Mouse (Mus musculus) CH12.LX (cell line): ENCODE data around the gene Rreb1. TPM values are rescaled to one million over a fixed set of nuclear protein-coding genes. Genes with fewer than 3 reads are reported as not detected.

ENCODE experiments used
- DNase-seq: peaks from one replicate; pipeline ENCODE4 v3.0.0-alpha.2; 2013; ENCODE audit errors: extremely low read depth
- H3K27ac ChIP-seq: 2 replicates; pipeline ENCODE4 v1.5.1; 2012; ENCODE audit warnings: low read depth, mild to moderate bottlenecking, control low read depth, moderate library complexity; ENCODE audit not compliant: insufficient read depth
- H3K27me3 ChIP-seq: replicated peaks from 2 replicates; pipeline ENCODE3; 2012; ENCODE audit warnings: inconsistent platforms
- H3K36me3 ChIP-seq, 2 experiments: replicated peaks in 1 of 2; 2 replicates each; pipeline versions ENCODE3 to v1.6.1; 2012; ENCODE audit warnings: inconsistent platforms in 1 of 2, low read length in 1 of 2, mild to moderate bottlenecking in 1 of 2, mixed read lengths in 1 of 2, moderate library complexity in 1 of 2; ENCODE audit not compliant: control insufficient read depth in 1 of 2, insufficient read depth in 1 of 2
- H3K4me1 ChIP-seq, 2 experiments: 2 replicates each; pipeline ENCODE4 v1.6.1; 2012; ENCODE audit warnings: inconsistent platforms in 1 of 2, moderate library complexity in 1 of 2; ENCODE audit not compliant: insufficient read depth in 2 of 2, control insufficient read depth in 1 of 2
- H3K4me2 ChIP-seq: 2 replicates; pipeline ENCODE4 v1.6.1; 2012; ENCODE audit warnings: low read depth, mild to moderate bottlenecking, control low read depth; ENCODE audit not compliant: poor library complexity, insufficient read depth, severe bottlenecking
- H3K4me3 ChIP-seq, 3 experiments: fragments of 150-350 bp in 1 of 3; sonication (generic) in 1 of 3; replicated peaks in 1 of 3; 2 replicates each; pipeline versions ENCODE3 to v1.5.1; 2011 to 2012; ENCODE audit warnings: low read depth in 2 of 3, low read length in 2 of 3, mild to moderate bottlenecking in 2 of 3, moderate library complexity in 2 of 3, control low read depth in 1 of 3, improper control_type of control experiment in 1 of 3, inconsistent platforms in 1 of 3, mixed read lengths in 1 of 3; ENCODE audit not compliant: poor library complexity in 1 of 3
- H3K79me2 ChIP-seq: replicated peaks from 2 replicates; pipeline ENCODE4 v1.6.1; 2012; ENCODE audit warnings: mild to moderate bottlenecking, moderate library complexity; ENCODE audit not compliant: control insufficient read depth, poor library complexity, insufficient read depth, severe bottlenecking; ENCODE audit errors: extremely low read depth
- H3K9ac ChIP-seq: 2 replicates; pipeline ENCODE4 v1.6.1; 2012; ENCODE audit warnings: low read depth, mild to moderate bottlenecking, control low read depth, moderate library complexity; ENCODE audit not compliant: insufficient read depth
- H3K9me3 ChIP-seq: replicated peaks from 2 replicates; pipeline ENCODE3; 2012; ENCODE audit warnings: low read length, inconsistent platforms, mixed read lengths
- BHLHE40 ChIP-seq: IDR thresholded peaks from 2 replicates; pipeline ENCODE4 v1.6.1; 2011; ENCODE audit warnings: mild to moderate bottlenecking, low read depth, low read length, improper control_type of control experiment
- CHD1 ChIP-seq: IDR thresholded peaks from 2 replicates; pipeline ENCODE4 v1.6.1; 2012; ENCODE audit warnings: low read depth, low read length, improper control_type of control experiment, inconsistent platforms
- CHD2 ChIP-seq: IDR thresholded peaks from 2 replicates; pipeline ENCODE4 v1.6.1; 2011; ENCODE audit warnings: low read length, improper control_type of control experiment
- CTCF ChIP-seq, 2 experiments: IDR thresholded peaks in 1 of 2; conservative IDR thresholded peaks in 1 of 2; 2 replicates each; pipeline ENCODE4 v1.5.1; 2011 to 2012; ENCODE audit warnings: low read depth in 2 of 2, low read length in 2 of 2, improper control_type of control experiment in 1 of 2, inconsistent platforms in 1 of 2, mild to moderate bottlenecking in 1 of 2, moderate library complexity in 1 of 2
- ELF1 ChIP-seq: IDR thresholded peaks from 2 replicates; pipeline ENCODE4 v1.6.1; 2014; ENCODE audit warnings: low read depth, mild to moderate bottlenecking, inconsistent platforms, low read length, improper control_type of control experiment
- EP300 ChIP-seq: IDR thresholded peaks from 2 replicates; pipeline ENCODE4 v1.6.1; 2011; ENCODE audit warnings: low read length, improper control_type of control experiment
- ETS1 ChIP-seq: conservative IDR thresholded peaks from 2 replicates; pipeline ENCODE4 v1.6.1; 2012; ENCODE audit warnings: low read depth, mild to moderate bottlenecking, inconsistent platforms, low read length, improper control_type of control experiment, moderate library complexity
- GABPA ChIP-seq: IDR thresholded peaks from 2 replicates; pipeline ENCODE4 v1.6.1; 2012; ENCODE audit warnings: low read depth, low read length, improper control_type of control experiment, inconsistent platforms; ENCODE audit not compliant: insufficient replicate concordance
- HCFC1 ChIP-seq: IDR thresholded peaks from 2 replicates; pipeline ENCODE4 v1.6.1; 2012; ENCODE audit warnings: low read depth, mild to moderate bottlenecking, inconsistent platforms, low read length, improper control_type of control experiment
- IRF4 ChIP-seq: IDR thresholded peaks from 2 replicates; pipeline ENCODE4 v1.6.1; 2014; ENCODE audit warnings: low read depth, mild to moderate bottlenecking, inconsistent platforms, low read length, improper control_type of control experiment
- JUN ChIP-seq: IDR thresholded peaks from 2 replicates; pipeline ENCODE4 v1.6.1; 2011; ENCODE audit warnings: low read depth, mild to moderate bottlenecking, low read length, improper control_type of control experiment, moderate library complexity; ENCODE audit not compliant: insufficient read depth
- JUND ChIP-seq: conservative IDR thresholded peaks from 2 replicates; pipeline ENCODE4 v1.6.1; 2011; ENCODE audit warnings: low read depth, low read length, improper control_type of control experiment
- KAT2A ChIP-seq: IDR thresholded peaks from 2 replicates; pipeline ENCODE4 v1.6.1; 2012; ENCODE audit warnings: low read length, improper control_type of control experiment, inconsistent platforms; ENCODE audit not compliant: insufficient replicate concordance
- MAX ChIP-seq: IDR thresholded peaks from 2 replicates; pipeline ENCODE4 v1.6.1; 2011; ENCODE audit warnings: low read length, improper control_type of control experiment
- MAZ ChIP-seq: IDR thresholded peaks from 2 replicates; pipeline ENCODE4 v1.6.1; 2012; ENCODE audit warnings: low read depth, mild to moderate bottlenecking, inconsistent platforms, low read length, improper control_type of control experiment, moderate library complexity
- MEF2A ChIP-seq: IDR thresholded peaks from 2 replicates; pipeline ENCODE4 v1.6.1; 2014; ENCODE audit warnings: low read depth, mild to moderate bottlenecking, inconsistent platforms, low read length, improper control_type of control experiment, borderline replicate concordance
- MXI1 ChIP-seq: IDR thresholded peaks from 2 replicates; pipeline ENCODE4 v1.6.1; 2011; ENCODE audit warnings: mild to moderate bottlenecking, low read depth, low read length, improper control_type of control experiment
- MYC ChIP-seq: IDR thresholded peaks from 2 replicates; pipeline ENCODE4 v1.6.1; 2011; ENCODE audit warnings: low read depth, mild to moderate bottlenecking, improper control_type of control experiment, low read length
- NELFE ChIP-seq: IDR thresholded peaks from 2 replicates; pipeline ENCODE4 v1.6.1; 2011; ENCODE audit warnings: low read depth, low read length, improper control_type of control experiment
- POLR2A ChIP-seq: IDR thresholded peaks from 2 replicates; pipeline ENCODE4 v1.6.1; 2011; ENCODE audit warnings: low read depth, mild to moderate bottlenecking, improper control_type of control experiment, low read length
- POLR2AphosphoS2 ChIP-seq: IDR thresholded peaks from 2 replicates; pipeline ENCODE4 v1.6.1; 2011; ENCODE audit warnings: low read depth, low read length, improper control_type of control experiment
- RCOR1 ChIP-seq: conservative IDR thresholded peaks from 2 replicates; pipeline ENCODE4 v1.6.1; 2012; ENCODE audit warnings: low read depth, mild to moderate bottlenecking, inconsistent platforms, low read length, improper control_type of control experiment
- SIN3A ChIP-seq: IDR thresholded peaks from 2 replicates; pipeline ENCODE4 v1.6.1; 2012; ENCODE audit warnings: low read length, improper control_type of control experiment, inconsistent platforms
- SMC3 ChIP-seq: IDR thresholded peaks from 2 replicates; pipeline ENCODE4 v1.6.1; 2011; ENCODE audit warnings: low read depth, low read length, improper control_type of control experiment
- TBP ChIP-seq: conservative IDR thresholded peaks from 2 replicates; pipeline ENCODE4 v1.6.1; 2011; ENCODE audit warnings: low read depth, low read length, improper control_type of control experiment
- TCF12 ChIP-seq: IDR thresholded peaks from 2 replicates; pipeline ENCODE4 v1.6.1; 2014; ENCODE audit warnings: low read depth, mild to moderate bottlenecking, inconsistent platforms, low read length, improper control_type of control experiment
- UBTF ChIP-seq: IDR thresholded peaks from 2 replicates; pipeline ENCODE4 v1.6.1; 2012; ENCODE audit warnings: low read depth, mild to moderate bottlenecking, inconsistent platforms, low read length, improper control_type of control experiment, moderate library complexity
- USF2 ChIP-seq: conservative IDR thresholded peaks from 2 replicates; pipeline ENCODE4 v1.6.1; 2011; ENCODE audit warnings: low read depth, low read length, improper control_type of control experiment
- ZKSCAN1 ChIP-seq: IDR thresholded peaks from 2 replicates; pipeline ENCODE4 v1.6.1; 2012; ENCODE audit warnings: low read depth, inconsistent platforms, low read length, improper control_type of control experiment, borderline replicate concordance
- ZMIZ1 ChIP-seq: IDR thresholded peaks from 2 replicates; pipeline ENCODE4 v1.6.1; 2012; ENCODE audit warnings: low read depth, mild to moderate bottlenecking, inconsistent platforms, low read length, improper control_type of control experiment
- ZNF384 ChIP-seq: IDR thresholded peaks from 2 replicates; pipeline ENCODE4 v1.6.1; 2012; ENCODE audit warnings: low read depth, low read length, improper control_type of control experiment, inconsistent platforms
- dilution Hi-C: fragments of 300-500 bp; cut with MboI; formaldehyde crosslinking; loops from 2 replicates; pipeline ENCODE4 v1.14.3; 2020; ENCODE audit warnings: low sequenced_read_pairs; ENCODE audit not compliant: extremely low pct_unique_long_range_greater_than_20kb, extremely low pct_ligation_motif_present
- in situ Hi-C: fragments of 300-500 bp; cut with MboI; formaldehyde crosslinking; loops from 3 replicates; pipeline ENCODE4 v1.14.3; 2019; ENCODE audit warnings: low sequenced_read_pairs, low pct_ligation_motif_present, low pct_unique_long_range_greater_than_20kb, mixed read lengths
- polyA plus RNA-seq: library from polyadenylated mRNA; unstranded; fragments of >175 nt; gene quantifications from 2 replicates; pipeline ENCODE4 v1.2.1, GENCODE M21; 2012; ENCODE audit warnings: low read depth; ENCODE audit not compliant: insufficient read length
- total RNA-seq, 2 experiments: library from RNA; depleted of rRNA; stranded (reverse); fragments of 300-350 nt in 1 of 2; fragments of >200 nt in 1 of 2; gene quantifications; 2 replicates each; pipeline ENCODE4 v1.2.3; 2012 to 2014

Rreb1 gene
- total and polyA plus RNA-seq, 3 experiments: 1.0 to 10.2 (median 5.3) TPM

- TF ChIP-seq MEF2A: no peak; the same call in 1 of the 2 replicates
- TF ChIP-seq MAZ: no peak; the same call in 1 of the 2 replicates
- TF ChIP-seq ZMIZ1: peak; percentile 19; the same call in 1 of the 2 replicates
- no peak for TF ChIP-seq MXI1
- TF ChIP-seq KAT2A: 0 out of 2 replicates have a peak, but pooled peaks have one; percentile 10
- no peak for TF ChIP-seq NELFE
- no peak for TF ChIP-seq ELF1
Measured at GRCm38 (mm10) chr13:37854031-37854431, 75.8 kb downstream of the Rreb1 start (continued).

GRCm38 (mm10) chr13:37854455-37855220, 76.4 kb downstream of the Rreb1 start:
- H3K4me2 ChIP-seq: peak overlapping the region; percentile 53
- H3K36me3 ChIP-seq: peaks cover 0 to 2% of the 10 kb centered on the region in 2 experiments
- peaks cover 50% of the 10 kb centered on the region for H3K79me2 ChIP-seq
- peak overlapping the region; percentile 88 for H3K27ac ChIP-seq
- DNase-seq: peak; percentile 81
- H3K4me1 ChIP-seq: peaks cover 15 to 59% of the 10 kb centered on the region in 2 experiments
- H3K27me3 ChIP-seq: no peaks in the 10 kb centered on the region
- in situ Hi-C loops: no loop called here
- no peaks in the 10 kb centered on the region for H3K9me3 ChIP-seq
- dilution Hi-C loops: no loop called here
- peak overlapping the region; percentile 47 to 57 (median 49) for H3K4me3 ChIP-seq
- TF ChIP-seq EP300 (peak; percentile 61), JUN (no peak), UBTF (no peak), IRF4 (peak; percentile 17; the same call in 1 of the 2 replicates), SMC3 (no peak), NELFE (peak; percentile 71), POLR2AphosphoS2 (no peak; the same call in none of the 2 replicates), POLR2A (peak; percentile 63), ZKSCAN1 (no peak), ETS1 (0 out of 2 replicates have a peak, but pooled peaks have one; percentile 29), SIN3A (peak; percentile 30; the same call in 1 of the 2 replicates), MAZ (peak; percentile 58; the same call in 1 of the 2 replicates), MAX (no peak), KAT2A (no peak), ELF1 (0 out of 2 replicates have a peak, but pooled peaks have one; percentile 13), MEF2A (no peak), CTCF (conservative IDR thresholded peaks at IDR 0.05 in 1 of 2, IDR thresholded peaks at IDR 0.05 in 1 of 2; ENCODE audit: low read depth in 2 of 2, low read length in 2 of 2) (no peak), CHD2 (no peak; the same call in none of the 2 replicates), MYC (no peak; the same call in none of the 2 replicates), HCFC1 (peak; percentile 14), TCF12 (peak; percentile 64), JUND (no peak), USF2 (no peak), GABPA (no peak), TBP (peak; percentile 92), BHLHE40 (no peak), ZMIZ1 (peak; percentile 83; the same call in 1 of the 2 replicates), MXI1 (peak; percentile 61; the same call in 1 of the 2 replicates), CHD1 (peak; percentile 54; the same call in 1 of the 2 replicates), ZNF384 (peak; percentile 97), RCOR1 (peak; percentile 61)
- TF ChIP-seq, all 38 proteins: peak for 16
- peak overlapping the region; percentile 42 for H3K9ac ChIP-seq
